Mouse (Mus musculus) neural tube, embryonic 10.5 days (tissue): ENCODE results near the gene Tmpo.

ENCODE experiments used
- DNase-seq: peaks from one replicate; pipeline ENCODE4 v3.0.0-alpha.2; 2017; ENCODE audit warnings: low spot score; ENCODE audit errors: extremely low spot score

Gene Tmpo

GRCm38 (mm10) chr10:91161006-91161405, 20.1 kb downstream of the Tmpo start:
- DNase-seq, result no peak

- DNase-seq, result no peak
Observed at GRCm38 (mm10) chr10:91158442-91158841, 22.7 kb downstream of the Tmpo start.

GRCm38 (mm10) chr10:91156338-91156737, 24.8 kb downstream of the Tmpo start:
- DNase-seq, result no peak

GRCm38 (mm10) chr10:91153894-91154503, 27.1 kb downstream of the Tmpo start:
- DNase-seq, result no peak

GRCm38 (mm10) chr10:91145413-91145812, 35.7 kb downstream of the Tmpo start:
- no peak for DNase-seq

- no peak for DNase-seq
Observed at GRCm38 (mm10) chr10:91143313-91144230, 37.5 kb downstream of the Tmpo start.

- no peak for DNase-seq
Observed at GRCm38 (mm10) chr10:91142654-91143191, 38.4 kb downstream of the Tmpo start.

- peak; percentile 21 for DNase-seq
Observed at GRCm38 (mm10) chr10:91141564-91141963, 39.6 kb downstream of the Tmpo start.

GRCm38 (mm10) chr10:91139148-91139766, 41.9 kb downstream of the Tmpo start:
- no peak for DNase-seq

- DNase-seq, result no peak
Observed at GRCm38 (mm10) chr10:91138317-91138716, 42.8 kb downstream of the Tmpo start.

GRCm38 (mm10) chr10:91137400-91137799, 43.7 kb downstream of the Tmpo start:
- DNase-seq, result no peak

GRCm38 (mm10) chr10:91135302-91135972, 45.7 kb downstream of the Tmpo start:
- no peak for DNase-seq

GRCm38 (mm10) chr10:91131565-91131964, 49.5 kb downstream of the Tmpo start:
- no peak for DNase-seq

- DNase-seq, result no peak
Observed at GRCm38 (mm10) chr10:91130792-91131191, 50.3 kb downstream of the Tmpo start.

- no peak for DNase-seq
Observed at GRCm38 (mm10) chr10:91128551-91129160, 52.5 kb downstream of the Tmpo start.

GRCm38 (mm10) chr10:91127395-91127794, 53.7 kb downstream of the Tmpo start:
- no peak for DNase-seq

GRCm38 (mm10) chr10:91126618-91127355, 54.3 kb downstream of the Tmpo start:
- DNase-seq, result no peak

- peak; percentile 97 for DNase-seq
Observed at GRCm38 (mm10) chr10:91123828-91124822, 57.0 kb downstream of the Tmpo start, which contains the start of gene Slc25a3. Slc25a3 (minus strand) TSS chr10:91124059.

GRCm38 (mm10) chr10:91123281-91123827, 57.8 kb downstream of the Tmpo start:
- DNase-seq, result peak; percentile 52
